ENCODE assay signal across 13 mouse cellular contexts in the genomic region with DNA sequence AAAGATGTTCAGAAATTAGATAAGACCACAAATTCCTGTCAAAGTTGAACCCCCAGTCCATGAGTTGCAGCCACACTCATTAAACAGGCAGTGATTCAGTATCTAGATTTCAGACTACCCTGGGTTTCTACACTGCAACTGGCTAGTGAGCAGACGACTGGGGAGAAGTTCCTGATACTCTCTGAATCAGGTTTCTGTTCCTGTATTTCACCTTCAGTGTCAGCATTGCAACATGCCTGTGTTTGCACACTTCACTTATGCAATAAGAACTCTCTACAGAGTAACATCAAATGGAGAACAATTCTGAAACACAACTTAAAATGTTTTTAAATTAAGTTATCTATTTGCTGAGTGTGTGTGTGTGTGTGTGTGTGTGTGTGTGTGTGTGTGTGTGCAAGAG. TPM values are rescaled to one million over a fixed set of nuclear protein-coding genes. Genes with fewer than 3 reads are reported as not detected.
A peak's percentile ranks its signal among the peaks of the same experiment; 100 is the strongest.
DNase-seq lines count a peak whose midpoint lies in the region; ATAC-seq lines count a peak whose summit lies in the region.
"Had no signal": no experiment of that assay in that cellular context is flagged by ENCODE, and none has a peak within 500 bp of the region (broad histone marks: within the 10 kb centered on the region; RNA-seq: fewer than 3 reads in every experiment).

No protein-coding gene starts in this region.

- peak; percentile 3 for DNase-seq in heart, adult 8-10 months (ENCODE audit: low spot score)
- DNase-seq in heart, postnatal 25 days (ENCODE audit: low spot score): no peak
- DNase-seq in 416B (ENCODE audit: low read depth): peak; percentile 81
- peak; percentile 40 for DNase-seq in fat pad, adult 2 months (ENCODE audit: extremely low read depth, low read depth, low spot score)
- no peak for DNase-seq in left cerebral cortex, postnatal 4 days
- DNase-seq in hindbrain, embryonic 10.5 days (ENCODE audit: low spot score): no peak
- DNase-seq: cerebellum, adult 8-10 months; gastrocnemius, postnatal 10 days had no signal

- H3K36me3 ChIP-seq in hindbrain, embryonic 10.5 days: no peaks in the 10 kb centered on the region
- H3K36me3 ChIP-seq: embryonic facial prominence, embryonic 10.5 days; forebrain, embryonic 10.5 days had no signal

- ATAC-seq in megakaryocyte, adult 5-6 weeks (ENCODE audit: poor library complexity, severe bottlenecking): peak; percentile 96
- no peak for ATAC-seq in megakaryocyte-erythroid progenitor cell, adult 5-6 weeks (replicated peaks; ENCODE audit: low FRiP score, low TSS enrichment, poor library complexity, severe bottlenecking)
- ATAC-seq: CD4-positive, CD25-positive, alpha-beta regulatory T cell, adult 4 months had no signal

- H3K27ac ChIP-seq in hindbrain, embryonic 10.5 days: no peak overlapping the region
- H3K27ac ChIP-seq: embryonic facial prominence, embryonic 10.5 days; forebrain, embryonic 10.5 days had no signal

- intact Hi-C loops in heart, postnatal 25 days (cut with DNase I): no loop called here
- intact Hi-C loops in left cerebral cortex, postnatal 4 days (cut with DNase I): no loop called here

- H3K27me3 ChIP-seq in hindbrain, embryonic 10.5 days (ENCODE audit: insufficient read depth, poor library complexity, severe bottlenecking): no peaks in the 10 kb centered on the region

- H3K9me3 ChIP-seq in hindbrain, embryonic 10.5 days: no peaks in the 10 kb centered on the region
- H3K9me3 ChIP-seq: embryonic facial prominence, embryonic 10.5 days; forebrain, embryonic 10.5 days had no signal

- H3K4me1 ChIP-seq in hindbrain, embryonic 10.5 days (replicated peaks): no peaks in the 10 kb centered on the region
- H3K4me1 ChIP-seq: embryonic facial prominence, embryonic 10.5 days; forebrain, embryonic 10.5 days had no signal

- H3K4me3 ChIP-seq in hindbrain, embryonic 10.5 days: no peak overlapping the region
- H3K4me3 ChIP-seq: embryonic facial prominence, embryonic 10.5 days; forebrain, embryonic 10.5 days had no signal

- WGBS in hindbrain, embryonic 10.5 days: 61% methylated on average over 1 of the region's 1 CpGs

RNA-seq across cellular contexts. Expression of gene Smn1, which starts 28.0 kb away (rescaled TPM):
- total RNA-seq in heart, adult 8-10 months (2022): 10 to 100 TPM; 15.4 to 18.0 (median 16.9) TPM
- 10 to 100 TPM; 13.5 to 16.0 TPM for total RNA-seq in heart, postnatal 25 days (2021)
- total RNA-seq in megakaryocyte, adult 5-6 weeks (2015): 54.1 and 59.9 TPM in 2 replicates
- total RNA-seq in megakaryocyte, adult 5-6 weeks (2017): 31.2 and 44.4 TPM in 2 replicates
- 81.4 and 87.4 TPM in 2 replicates for total RNA-seq in megakaryocyte-erythroid progenitor cell, adult 5-6 weeks (2014; fragmentation: Nextera tagmentation)
- total RNA-seq in megakaryocyte-erythroid progenitor cell, adult 5-6 weeks (2017): 68.9 and 86.9 TPM in 2 replicates
- total RNA-seq in left cerebral cortex, postnatal 4 days (2021): 10 to 100 TPM; 48.9 to 51.1 TPM
- 86.9 and 88.0 TPM in 2 replicates for polyA plus RNA-seq in hindbrain, embryonic 10.5 days (2016; fragmentation: Nextera tagmentation; extraction: Ambion mirVana)

RNA-seq across cellular contexts. Expression of gene Serf1, which starts 44.8 kb away (rescaled TPM):
- 1 to 10 TPM; 2.9 to 6.8 (median 5.4) TPM for total RNA-seq in heart, adult 8-10 months (2022)
- 1 to 10 TPM; 5.6 to 6.7 TPM for total RNA-seq in heart, postnatal 25 days (2021)
- total RNA-seq in megakaryocyte, adult 5-6 weeks (2015): 4.1 and 7.5 TPM in 2 replicates
- 4.2 and 4.9 TPM in 2 replicates for total RNA-seq in megakaryocyte, adult 5-6 weeks (2017)
- total RNA-seq in megakaryocyte-erythroid progenitor cell, adult 5-6 weeks (2014; fragmentation: Nextera tagmentation): 51.0 and 53.4 TPM in 2 replicates
- total RNA-seq in megakaryocyte-erythroid progenitor cell, adult 5-6 weeks (2017): 36.9 and 105 TPM in 2 replicates
- 100 to 1,000 TPM; 109 to 127 TPM for total RNA-seq in left cerebral cortex, postnatal 4 days (2021)
- 156 and 208 TPM in 2 replicates for polyA plus RNA-seq in hindbrain, embryonic 10.5 days (2016; fragmentation: Nextera tagmentation; extraction: Ambion mirVana)

RNA-seq across cellular contexts. Expression of gene Bdp1, which starts 48.8 kb away (rescaled TPM):
- total RNA-seq in heart, adult 8-10 months (2022): 10 to 100 TPM; 20.8 to 30.5 (median 24.6) TPM
- 10 to 100 TPM; 25.3 to 29.3 TPM for total RNA-seq in heart, postnatal 25 days (2021)
- 30.6 and 34.8 TPM in 2 replicates for total RNA-seq in megakaryocyte, adult 5-6 weeks (2015)
- 46.1 and 51.8 TPM in 2 replicates for total RNA-seq in megakaryocyte, adult 5-6 weeks (2017)
- total RNA-seq in megakaryocyte-erythroid progenitor cell, adult 5-6 weeks (2014; fragmentation: Nextera tagmentation): 42.6 and 59.1 TPM in 2 replicates
- 88.1 and 90.2 TPM in 2 replicates for total RNA-seq in megakaryocyte-erythroid progenitor cell, adult 5-6 weeks (2017)
- total RNA-seq in left cerebral cortex, postnatal 4 days (2021): 10 to 100 TPM; 46.0 to 46.1 TPM
- 19.3 and 26.2 TPM in 2 replicates for polyA plus RNA-seq in hindbrain, embryonic 10.5 days (2016; fragmentation: Nextera tagmentation; extraction: Ambion mirVana)

RNA-seq across cellular contexts. Expression of gene Naip2, which starts 49.2 kb away (rescaled TPM):
- 1 to 10 TPM in 1 of 4 experiments, under 1 TPM in 3; 0.50 to 1.1 (median 0.63) TPM for total RNA-seq in heart, adult 8-10 months (2022)
- under 1 TPM; 0.48 to 0.49 TPM for total RNA-seq in heart, postnatal 25 days (2021)
- total RNA-seq in megakaryocyte, adult 5-6 weeks (2015): 65.0 and 67.0 TPM in 2 replicates
- 88.7 and 94.5 TPM in 2 replicates for total RNA-seq in megakaryocyte, adult 5-6 weeks (2017)
- total RNA-seq in megakaryocyte-erythroid progenitor cell, adult 5-6 weeks (2014; fragmentation: Nextera tagmentation): 5.8 and 8.2 TPM in 2 replicates
- 6.7 and 7.1 TPM in 2 replicates for total RNA-seq in megakaryocyte-erythroid progenitor cell, adult 5-6 weeks (2017)
- under 1 TPM; 0.26 TPM for total RNA-seq in left cerebral cortex, postnatal 4 days (2021)
- polyA plus RNA-seq in hindbrain, embryonic 10.5 days (2016; fragmentation: Nextera tagmentation; extraction: Ambion mirVana): 0.16 and 0.26 TPM in 2 replicates

Comparison
In these comparisons a context has a peak if more than half of its experiments do, and no peak if none do; other contexts are left out.
1. DNase-seq: peak in heart, adult 8-10 months (single experiment), 416B (single experiment) and fat pad, adult 2 months (single experiment); none in heart, postnatal 25 days (single experiment), left cerebral cortex, postnatal 4 days (single experiment) and hindbrain, embryonic 10.5 days (single experiment).
2. RNA of gene Serf1, which starts 44.8 kb away (total RNA-seq): 109 to 127 TPM in left cerebral cortex, postnatal 4 days and 36.9 to 105 TPM in megakaryocyte-erythroid progenitor cell, adult 5-6 weeks; 4.1 to 7.5 TPM in megakaryocyte, adult 5-6 weeks, 5.6 to 6.7 TPM in heart, postnatal 25 days and 2.9 to 6.8 TPM in heart, adult 8-10 months; every median in the first group is over 4 times any median in the second.